Comparison of ENCODE assay signal across 9 mouse cellular contexts in genomic region chr19:57313891-57314345, GRCm38 (mm10). TPM values are rescaled to one million over a fixed set of nuclear protein-coding genes. Genes with fewer than 3 reads are reported as not detected.
DNase-seq lines count a peak whose midpoint lies in the region; ATAC-seq and TF ChIP-seq lines count a peak whose summit lies in the region.
"Had no signal": no experiment of that assay in that cellular context is flagged by ENCODE, and none has a peak within 500 bp of the region (broad histone marks: within the 10 kb centered on the region; RNA-seq: fewer than 3 reads in every experiment).

No protein-coding gene starts in this region.

- no peak for TF ChIP-seq EP300 in CH12.LX (IDR thresholded peaks at IDR 0.05; ENCODE audit: low read length)

- TF ChIP-seq RAD21 in CH12.LX (IDR thresholded peaks at IDR 0.05; ENCODE audit: low read depth, low read length) = no peak

- peak overlapping the region; percentile 69 for H3K4me2 ChIP-seq in heart, embryonic 16.5 days (ENCODE audit: low read depth, low read length)
- peak overlapping the region; percentile 18; the same call in 1 of the 2 replicates for H3K4me2 ChIP-seq in CH12.LX (ENCODE audit: insufficient read depth, low read depth, poor library complexity, severe bottlenecking)
- peak overlapping the region; percentile 64 for H3K4me2 ChIP-seq in liver, embryonic 13.5 days

- H3K4me1 ChIP-seq in heart, embryonic 16.5 days (ENCODE audit: control insufficient read depth, insufficient read depth, low read length) = peaks cover 4% of the 10 kb centered on the region
- peaks cover 4 to 23% of the 10 kb centered on the region in 2 experiments; a peak in 3 of 4 replicates for H3K4me1 ChIP-seq in CH12.LX (ENCODE audit: control insufficient read depth in 1 of 2, insufficient read depth in 2 of 2)
- peaks cover 12% of the 10 kb centered on the region for H3K4me1 ChIP-seq in forebrain, embryonic 10.5 days
- H3K4me1 ChIP-seq in liver, embryonic 13.5 days (replicated peaks) = peaks cover 13% of the 10 kb centered on the region

- no peak for ATAC-seq in heart, embryonic 16.5 days (replicated peaks; ENCODE audit: extremely low read depth, insufficient read depth, low FRiP score)
- no peak for ATAC-seq in liver, embryonic 13.5 days (ENCODE audit: low read depth)
- ATAC-seq in erythroblast, adult 5-6 weeks (replicated peaks; ENCODE audit: low FRiP score, poor library complexity, severe bottlenecking) = no peak

- no peaks in the 10 kb centered on the region; the same call in 1 of the 2 replicates for H3K27me3 ChIP-seq in heart, embryonic 16.5 days (ENCODE audit: control insufficient read depth, insufficient read depth, low read length)
- H3K27me3 ChIP-seq in CH12.LX (replicated peaks) = no peaks in the 10 kb centered on the region
- H3K27me3 ChIP-seq in forebrain, embryonic 10.5 days (ENCODE audit: poor library complexity, severe bottlenecking) = peaks cover 50% of the 10 kb centered on the region
- H3K27me3 ChIP-seq in liver, embryonic 13.5 days = peaks cover 34% of the 10 kb centered on the region
- H3K27me3 ChIP-seq: Patski had no signal

- no peak for TF ChIP-seq POLR2A in CH12.LX (IDR thresholded peaks at IDR 0.05; ENCODE audit: low read depth, low read length)

- H3K79me2 ChIP-seq in CH12.LX (replicated peaks; ENCODE audit: control insufficient read depth, extremely low read depth, insufficient read depth, poor library complexity, severe bottlenecking) = no peaks in the 10 kb centered on the region

- H3K36me3 ChIP-seq in heart, embryonic 16.5 days (ENCODE audit: control insufficient read depth, insufficient read depth) = no peaks in the 10 kb centered on the region
- H3K36me3 ChIP-seq in CH12.LX (replicated peaks in 1 of 2; ENCODE audit: control insufficient read depth in 1 of 2, insufficient read depth in 1 of 2, low read length in 1 of 2) = no peaks in the 10 kb centered on the region
- no peaks in the 10 kb centered on the region for H3K36me3 ChIP-seq in forebrain, embryonic 10.5 days (replicated peaks)
- no peaks in the 10 kb centered on the region for H3K36me3 ChIP-seq in liver, embryonic 13.5 days

- dilution Hi-C loops in CH12.LX (cut with MboI; ENCODE audit: extremely low pct_ligation_motif_present, extremely low pct_unique_long_range_greater_than_20kb, low sequenced_read_pairs) = no loop called here

- peak overlapping the region; percentile 64 for H3K4me3 ChIP-seq in heart, embryonic 16.5 days (ENCODE audit: low read length)
- H3K4me3 ChIP-seq in CH12.LX (replicated peaks in 1 of 3; ENCODE audit: low read depth in 2 of 3, low read length in 2 of 3, poor library complexity in 1 of 3) = peak overlapping the region in 2 of 3 experiments; percentile 26 to 41
- peak overlapping the region; percentile 69 for H3K4me3 ChIP-seq in forebrain, embryonic 10.5 days
- H3K4me3 ChIP-seq in liver, embryonic 13.5 days (replicated peaks) = peak overlapping the region; percentile 55

- WGBS in heart, embryonic 16.5 days = 79% methylated on average over 3 of the region's 3 CpGs
- WGBS in forebrain, embryonic 10.5 days = 84% methylated on average over 3 of the region's 3 CpGs
- 55% methylated on average over 3 of the region's 3 CpGs for WGBS in liver, embryonic 13.5 days (ENCODE audit: insufficient replicate concordance)

- H3K27ac ChIP-seq in heart, embryonic 16.5 days (ENCODE audit: low read length) = peak overlapping the region; percentile 80
- no peak overlapping the region for H3K27ac ChIP-seq in CH12.LX (ENCODE audit: insufficient read depth, low read depth)
- no peak overlapping the region for H3K27ac ChIP-seq in forebrain, embryonic 10.5 days
- H3K27ac ChIP-seq in liver, embryonic 13.5 days = no peak overlapping the region

- DNase-seq in heart, adult 8-10 months (ENCODE audit: low spot score) = no peak
- DNase-seq in CH12.LX (ENCODE audit: extremely low read depth) = no peak
- no peak for DNase-seq in forebrain, embryonic 10.5 days (ENCODE audit: extremely low spot score, low spot score)
- no peak for DNase-seq in liver, embryonic 13.5 days
- no peak for DNase-seq in adrenal gland, postnatal 36 days
- no peak for DNase-seq in ovary, postnatal 14 days (ENCODE audit: low spot score)

- H3K9me3 ChIP-seq in heart, embryonic 16.5 days (replicated peaks; ENCODE audit: control insufficient read depth, low read length) = no peaks in the 10 kb centered on the region
- no peaks in the 10 kb centered on the region for H3K9me3 ChIP-seq in CH12.LX (replicated peaks; ENCODE audit: low read length)
- no peaks in the 10 kb centered on the region for H3K9me3 ChIP-seq in forebrain, embryonic 10.5 days
- H3K9me3 ChIP-seq in liver, embryonic 13.5 days (replicated peaks) = no peaks in the 10 kb centered on the region

- TF ChIP-seq CTCF in CH12.LX (conservative IDR thresholded peaks at IDR 0.05 in 1 of 2, IDR thresholded peaks at IDR 0.05 in 1 of 2; ENCODE audit: low read depth in 2 of 2, low read length in 2 of 2) = no peak

- in situ Hi-C loops in CH12.LX (cut with MboI; ENCODE audit: low pct_ligation_motif_present, low pct_unique_long_range_greater_than_20kb, low sequenced_read_pairs) = loop anchor here (25.0 kb wide), 1 partner anchor 402 kb away; no protein-coding TSS in a partner anchor

- peak overlapping the region; percentile 84 for H3K9ac ChIP-seq in heart, embryonic 16.5 days (ENCODE audit: low read length)
- H3K9ac ChIP-seq in CH12.LX (ENCODE audit: insufficient read depth, low read depth) = no peak overlapping the region
- H3K9ac ChIP-seq in liver, embryonic 13.5 days = no peak overlapping the region

TF ChIP-seq in CH12.LX, 34 proteins besides CTCF, POLR2A, EP300 and RAD21:
- TF ChIP-seq JUND (conservative IDR thresholded peaks at IDR 0.05; ENCODE audit: low read depth, low read length) (no peak), SIN3A (IDR thresholded peaks at IDR 0.05; ENCODE audit: low read length) (no peak), JUN (IDR thresholded peaks at IDR 0.05; ENCODE audit: insufficient read depth, low read depth, low read length) (no peak), PAX5 (IDR thresholded peaks at IDR 0.05; ENCODE audit: low read length) (no peak), TCF12 (IDR thresholded peaks at IDR 0.05; ENCODE audit: low read depth, low read length) (no peak), CHD1 (IDR thresholded peaks at IDR 0.05; ENCODE audit: low read depth, low read length) (no peak), USF1 (IDR thresholded peaks at IDR 0.05; ENCODE audit: low read depth, low read length) (no peak), POLR2AphosphoS2 (IDR thresholded peaks at IDR 0.05; ENCODE audit: low read depth, low read length) (no peak), GABPA (IDR thresholded peaks at IDR 0.05; ENCODE audit: insufficient replicate concordance, low read depth, low read length) (no peak), SMC3 (IDR thresholded peaks at IDR 0.05; ENCODE audit: low read depth, low read length) (no peak), ELF1 (IDR thresholded peaks at IDR 0.05; ENCODE audit: low read depth, low read length) (no peak), MAFK (IDR thresholded peaks at IDR 0.05; ENCODE audit: insufficient replicate concordance, low read length) (no peak), ETS1 (conservative IDR thresholded peaks at IDR 0.05; ENCODE audit: low read depth, low read length) (no peak), RCOR1 (conservative IDR thresholded peaks at IDR 0.05; ENCODE audit: low read depth, low read length) (no peak)

RNA-seq across cellular contexts. Expression of gene Ablim1, which starts 0.8 kb away (rescaled TPM):
- polyA plus RNA-seq in heart, embryonic 16.5 days (2015; fragmentation: Nextera tagmentation; extraction: Ambion mirVana) = 72.6 and 76.3 TPM in 2 replicates
- 100 to 1,000 TPM; 450 to 472 (median 462) TPM for total RNA-seq in heart, adult 8-10 months (2022)
- total RNA-seq in CH12.LX (2012; rRNA removed) = 0.59 and 0.85 TPM in 2 replicates
- 1.2 and 2.0 TPM in 2 replicates for total RNA-seq in CH12.LX (2014; rRNA removed)
- polyA plus RNA-seq in CH12.LX (2012; ENCODE audit: insufficient read length, low read depth) = 2.0 and 2.4 TPM in 2 replicates
- 20.5 and 21.0 TPM in 2 replicates for polyA plus RNA-seq in forebrain, embryonic 10.5 days (2016; fragmentation: Nextera tagmentation; extraction: Ambion mirVana)
- 4.8 and 6.2 TPM in 2 replicates for polyA plus RNA-seq in liver, embryonic 13.5 days (2015; fragmentation: Nextera tagmentation; extraction: Ambion mirVana)
- total RNA-seq in adrenal gland, postnatal 36 days (2021) = 10 to 100 TPM; 34.0 to 37.0 TPM
- 0.42 and 1.5 TPM in 2 replicates for total RNA-seq in erythroblast, adult 5-6 weeks (2015; ENCODE audit: low replicate concordance)
- 0.84 and 1.0 TPM in 2 replicates for total RNA-seq in erythroblast, adult 5-6 weeks (2017; ENCODE audit: low replicate concordance)

RNA-seq across cellular contexts. Expression of gene Fam160b1, which starts 46.6 kb away (rescaled TPM):
- polyA plus RNA-seq in heart, embryonic 16.5 days (2015; fragmentation: Nextera tagmentation; extraction: Ambion mirVana) = 10.0 and 10.8 TPM in 2 replicates
- total RNA-seq in heart, adult 8-10 months (2022) = 10 to 100 TPM in 3 of 4 experiments, 1 to 10 TPM in 1; 9.8 to 11.6 (median 10.8) TPM
- total RNA-seq in CH12.LX (2012; rRNA removed) (4.1 and 4.4 TPM in 2 replicates), CH12.LX (2014; rRNA removed) (4.8 and 4.9 TPM in 2 replicates)
- polyA plus RNA-seq in CH12.LX (2012; ENCODE audit: insufficient read length, low read depth) = 6.5 and 7.7 TPM in 2 replicates
- 9.4 and 9.5 TPM in 2 replicates for polyA plus RNA-seq in forebrain, embryonic 10.5 days (2016; fragmentation: Nextera tagmentation; extraction: Ambion mirVana)
- 5.3 and 5.6 TPM in 2 replicates for polyA plus RNA-seq in liver, embryonic 13.5 days (2015; fragmentation: Nextera tagmentation; extraction: Ambion mirVana)
- total RNA-seq in adrenal gland, postnatal 36 days (2021) = 10 to 100 TPM; 20.8 to 21.0 TPM
- 6.1 and 11.5 TPM in 2 replicates for total RNA-seq in erythroblast, adult 5-6 weeks (2015; ENCODE audit: low replicate concordance)
- 5.7 and 8.6 TPM in 2 replicates for total RNA-seq in erythroblast, adult 5-6 weeks (2017; ENCODE audit: low replicate concordance)

Comparison
In these comparisons a context has a peak if more than half of its experiments do, and no peak if none do; other contexts are left out.
1. H3K4me2 ChIP-seq: peak in every context shown above with its lines; median percentile 69 in heart, embryonic 16.5 days; 64 in liver, embryonic 13.5 days; 18 in CH12.LX.
2. RNA of gene Ablim1, which starts 0.8 kb away (total RNA-seq): 450 to 472 TPM in heart, adult 8-10 months; 34.0 to 37.0 TPM in adrenal gland, postnatal 36 days, 0.59 to 2.0 TPM in CH12.LX and 0.42 to 1.5 TPM in erythroblast, adult 5-6 weeks; every median in the first group is over 10 times any median in the second.
3. Peak in every context shown above with its lines, with median percentiles within 50 percentile points of each other: H3K4me3 ChIP-seq.